Mouse (Mus musculus) adrenal gland, postnatal 10 days (tissue): ENCODE results near the gene Sp6. TPM values are rescaled to one million over a fixed set of nuclear protein-coding genes. Genes with fewer than 3 reads are reported as not detected.

Source experiments
- DNase-seq: peaks from one replicate; pipeline ENCODE4 v3.0.0; 2021; ENCODE audit warnings: mixed read lengths
- total RNA-seq, 2 experiments: library from RNA; stranded (reverse); gene quantifications; 2 replicates each; pipeline ENCODE4 v1.2.3; 2021

Gene Sp6
- total RNA-seq, 2 experiments from 2014 or later: 0.18 to 0.30 TPM

- peak; percentile 82 for DNase-seq
Measured at GRCm38 (mm10) chr11:97021873-97022484, 8.8 kb downstream of the Sp6 start.

GRCm38 (mm10) chr11:97024977-97025376 is 11.8 kb downstream of the Sp6 start:
- DNase-seq: peak; percentile 70

- DNase-seq: peak; percentile 92
Measured at GRCm38 (mm10) chr11:97025721-97026344, 12.6 kb downstream of the Sp6 start.

GRCm38 (mm10) chr11:97029686-97030417 is 16.7 kb downstream of the Sp6 start, which contains the start of gene Scrn2:
Gene Scrn2 (plus strand): TSS chr11:97029938.
- peak; percentile 91 for DNase-seq

- no peak for DNase-seq
Measured at GRCm38 (mm10) chr11:97030426-97030825, 17.2 kb downstream of the Sp6 start.

GRCm38 (mm10) chr11:97031977-97032376 is 18.8 kb downstream of the Sp6 start:
- DNase-seq: no peak

- DNase-seq: no peak
Measured at GRCm38 (mm10) chr11:97032499-97032898, 19.3 kb downstream of the Sp6 start.

GRCm38 (mm10) chr11:97033781-97034180 is 20.6 kb downstream of the Sp6 start:
- no peak for DNase-seq

GRCm38 (mm10) chr11:97036141-97036540 is 22.9 kb downstream of the Sp6 start:
- DNase-seq: no peak

GRCm38 (mm10) chr11:97038881-97039280 is 25.7 kb downstream of the Sp6 start:
- peak; percentile 41 for DNase-seq

- no peak for DNase-seq
Measured at GRCm38 (mm10) chr11:97040301-97041021, 27.3 kb downstream of the Sp6 start.

- peak; percentile 92 for DNase-seq
Measured at GRCm38 (mm10) chr11:97041022-97041899, 28.1 kb downstream of the Sp6 start, which contains the start of the genes Lrrc46 and Mrpl10. Gene Lrrc46 (minus strand): TSS chr11:97041407. Gene Mrpl10 (plus strand): TSS chr11:97041560.

GRCm38 (mm10) chr11:97044902-97045301 is 31.7 kb downstream of the Sp6 start:
- no peak for DNase-seq

- DNase-seq: no peak
Measured at GRCm38 (mm10) chr11:97045861-97046260, 32.7 kb downstream of the Sp6 start.

GRCm38 (mm10) chr11:97048090-97048650 is 35.0 kb downstream of the Sp6 start:
- peak; percentile 72 for DNase-seq

- DNase-seq: no peak
Measured at GRCm38 (mm10) chr11:97049492-97050085, 36.4 kb downstream of the Sp6 start.

GRCm38 (mm10) chr11:97050216-97050943 is 37.2 kb downstream of the Sp6 start, which contains the start of gene Osbpl7:
Gene Osbpl7 (plus strand): TSS chr11:97050628.
- DNase-seq: peak; percentile 85

GRCm38 (mm10) chr11:97050944-97051586 is 37.9 kb downstream of the Sp6 start:
- DNase-seq: peak; percentile 35

- DNase-seq: peak; percentile 65
Measured at GRCm38 (mm10) chr11:97052219-97052646, 39.0 kb downstream of the Sp6 start.
